Mouse (Mus musculus): ENCODE results near the gene Teddm1b. TPM values are rescaled to one million over a fixed set of nuclear protein-coding genes. Genes with fewer than 3 reads are reported as not detected.

Gene Teddm1b
- polyA plus RNA-seq, 1 experiment = not detected

GRCm38 (mm10) chr1:153886024-153886633 is 12.0 kb downstream of the Teddm1b start:
- Histone ChIP-seq H3K4me1 (ENCODE audit: control insufficient read depth) (no peaks in the 10 kb centered on the region), H3K36me3 (ENCODE audit: control insufficient read depth) (no peaks in the 10 kb centered on the region), H3K4me3 (replicated peaks) (no peak overlapping the region), H3K9me3 (ENCODE audit: control insufficient read depth, low read length) (no peaks in the 10 kb centered on the region), H3K27me3 (ENCODE audit: control insufficient read depth) (no peaks in the 10 kb centered on the region)
- TF ChIP-seq GATA1 (IDR thresholded peaks at IDR 0.05; ENCODE audit: low read length) = no peak
- no peak for TF ChIP-seq TAL1 (IDR thresholded peaks at IDR 0.05; ENCODE audit: low read length)

- no peak overlapping the region for H3K4me3 ChIP-seq (replicated peaks)
- H3K27me3 ChIP-seq (ENCODE audit: control insufficient read depth) = peaks cover 3% of the 10 kb centered on the region
- H3K9me3 ChIP-seq (ENCODE audit: control insufficient read depth, low read length) = no peaks in the 10 kb centered on the region
- TF ChIP-seq GATA1 (IDR thresholded peaks at IDR 0.05; ENCODE audit: low read length) = no peak
- TF ChIP-seq TAL1 (IDR thresholded peaks at IDR 0.05; ENCODE audit: low read length) = no peak
- no peaks in the 10 kb centered on the region for H3K4me1 ChIP-seq (ENCODE audit: control insufficient read depth)
- no peaks in the 10 kb centered on the region for H3K36me3 ChIP-seq (ENCODE audit: control insufficient read depth)
Measured at GRCm38 (mm10) chr1:153890121-153890520, 16.0 kb downstream of the Teddm1b start.

- no peak for TF ChIP-seq GATA1 (IDR thresholded peaks at IDR 0.05; ENCODE audit: low read length)
- TF ChIP-seq TAL1 (IDR thresholded peaks at IDR 0.05; ENCODE audit: low read length) = no peak
- H3K27me3 ChIP-seq (ENCODE audit: control insufficient read depth) = peaks cover 3% of the 10 kb centered on the region
- no peaks in the 10 kb centered on the region for H3K36me3 ChIP-seq (ENCODE audit: control insufficient read depth)
- no peaks in the 10 kb centered on the region for H3K4me1 ChIP-seq (ENCODE audit: control insufficient read depth)
- no peak within 1 kb of the TSS for H3K4me3 ChIP-seq (replicated peaks)
- H3K9me3 ChIP-seq (ENCODE audit: control insufficient read depth, low read length) = no peaks in the 10 kb centered on the region
Measured at GRCm38 (mm10) chr1:153891442-153891841, 17.3 kb downstream of the Teddm1b start, which contains the start of gene Teddm1a. Gene Teddm1a (plus strand): TSS chr1:153891742.

GRCm38 (mm10) chr1:153893746-153894145 is 19.6 kb downstream of the Teddm1b start:
- H3K4me1 ChIP-seq (ENCODE audit: control insufficient read depth) = peaks cover 5% of the 10 kb centered on the region
- H3K27me3 ChIP-seq (ENCODE audit: control insufficient read depth) = peaks cover 3% of the 10 kb centered on the region
- H3K9me3 ChIP-seq (ENCODE audit: control insufficient read depth, low read length) = no peaks in the 10 kb centered on the region
- H3K36me3 ChIP-seq (ENCODE audit: control insufficient read depth) = no peaks in the 10 kb centered on the region
- TF ChIP-seq GATA1 (IDR thresholded peaks at IDR 0.05; ENCODE audit: low read length) (no peak), TAL1 (IDR thresholded peaks at IDR 0.05; ENCODE audit: low read length) (no peak)
- H3K4me3 ChIP-seq (replicated peaks) = no peak overlapping the region

- H3K4me3 ChIP-seq (replicated peaks) = no peak overlapping the region
- H3K36me3 ChIP-seq (ENCODE audit: control insufficient read depth) = no peaks in the 10 kb centered on the region
- H3K4me1 ChIP-seq (ENCODE audit: control insufficient read depth) = peaks cover 10% of the 10 kb centered on the region
- TF ChIP-seq TAL1 (IDR thresholded peaks at IDR 0.05; ENCODE audit: low read length) = no peak
- TF ChIP-seq GATA1 (IDR thresholded peaks at IDR 0.05; ENCODE audit: low read length) = no peak
- no peaks in the 10 kb centered on the region for H3K9me3 ChIP-seq (ENCODE audit: control insufficient read depth, low read length)
- peaks cover 3% of the 10 kb centered on the region for H3K27me3 ChIP-seq (ENCODE audit: control insufficient read depth)
Measured at GRCm38 (mm10) chr1:153894201-153894893, 20.2 kb downstream of the Teddm1b start.

- Histone ChIP-seq H3K4me3 (replicated peaks) (no peak overlapping the region), H3K9me3 (ENCODE audit: control insufficient read depth, low read length) (no peaks in the 10 kb centered on the region), H3K27me3 (ENCODE audit: control insufficient read depth) (peaks cover 3% of the 10 kb centered on the region), H3K4me1 (ENCODE audit: control insufficient read depth) (peaks cover 14% of the 10 kb centered on the region), H3K36me3 (ENCODE audit: control insufficient read depth) (no peaks in the 10 kb centered on the region)
- no peak for TF ChIP-seq TAL1 (IDR thresholded peaks at IDR 0.05; ENCODE audit: low read length)
- TF ChIP-seq GATA1 (IDR thresholded peaks at IDR 0.05; ENCODE audit: low read length) = no peak
Measured at GRCm38 (mm10) chr1:153894979-153895378, 20.8 kb downstream of the Teddm1b start.

- H3K27me3 ChIP-seq (ENCODE audit: control insufficient read depth) = peaks cover 3% of the 10 kb centered on the region
Measured at GRCm38 (mm10) chr1:153897196-153897595, 23.1 kb downstream of the Teddm1b start.

GRCm38 (mm10) chr1:153898989-153899730 is 25.0 kb downstream of the Teddm1b start:
- Histone ChIP-seq H3K9me3 (ENCODE audit: control insufficient read depth, low read length) (no peaks in the 10 kb centered on the region), H3K27me3 (ENCODE audit: control insufficient read depth) (no peaks in the 10 kb centered on the region), H3K4me1 (ENCODE audit: control insufficient read depth) (peaks cover 37% of the 10 kb centered on the region), H3K36me3 (ENCODE audit: control insufficient read depth) (peaks cover 34% of the 10 kb centered on the region), H3K4me3 (replicated peaks) (peak overlapping the region; percentile 92)
- TF ChIP-seq TAL1 (IDR thresholded peaks at IDR 0.05; ENCODE audit: low read length) (no peak), GATA1 (IDR thresholded peaks at IDR 0.05; ENCODE audit: low read length) (no peak)

More at GRCm38 (mm10) chr1:153897196-153897595, 23.1 kb downstream of the Teddm1b start:
- TF ChIP-seq GATA1 (IDR thresholded peaks at IDR 0.05; ENCODE audit: low read length) (no peak), TAL1 (IDR thresholded peaks at IDR 0.05; ENCODE audit: low read length) (no peak)
- Histone ChIP-seq H3K4me1 (ENCODE audit: control insufficient read depth) (peaks cover 32% of the 10 kb centered on the region), H3K9me3 (ENCODE audit: control insufficient read depth, low read length) (no peaks in the 10 kb centered on the region), H3K4me3 (replicated peaks) (no peak overlapping the region), H3K36me3 (ENCODE audit: control insufficient read depth) (peaks cover 14% of the 10 kb centered on the region)
